Mouse (Mus musculus) embryonic facial prominence, embryonic 11.5 days (tissue): ENCODE results near the gene Glis3. TPM values are rescaled to one million over a fixed set of nuclear protein-coding genes. Genes with fewer than 3 reads are reported as not detected.
A peak's percentile ranks its signal among the peaks of the same experiment; 100 is the strongest.

ENCODE experiments used
- ATAC-seq: fragments of 200-750 bp; cut with Nextera tagmentation; replicated peaks from 2 replicates; pipeline ENCODE4 v1.8.0; 2017; ENCODE audit warnings: low read depth; ENCODE audit not compliant: insufficient number of reproducible peaks, low FRiP score, low TSS enrichment
- DNase-seq: peaks from one replicate; pipeline ENCODE4 v3.0.0-alpha.2; 2015; ENCODE audit warnings: low spot score
- H3K27ac ChIP-seq: fragments of 300-500 bp; sonication (generic); replicated peaks from 2 replicates; pipeline ENCODE4 v1.5.1; 2014; ENCODE audit warnings: mild to moderate bottlenecking, low read depth, low read length, control low read depth
- H3K27me3 ChIP-seq: fragments of 300-500 bp; sonication (generic); 2 replicates; pipeline ENCODE4 v1.6.1; 2014; ENCODE audit warnings: mild to moderate bottlenecking, low read length, moderate library complexity, mixed read lengths; ENCODE audit not compliant: control insufficient read depth, insufficient read depth
- H3K36me3 ChIP-seq: fragments of 300-500 bp; sonication (generic); replicated peaks from 2 replicates; pipeline ENCODE4 v1.6.1; 2014; ENCODE audit warnings: low read depth, mild to moderate bottlenecking, low read length, moderate library complexity, mixed read lengths; ENCODE audit not compliant: control insufficient read depth, insufficient read depth
- H3K4me1 ChIP-seq: fragments of 300-500 bp; sonication (generic); 2 replicates; pipeline ENCODE4 v1.6.1; 2014; ENCODE audit warnings: low read length, mixed read lengths; ENCODE audit not compliant: control insufficient read depth, insufficient read depth
- H3K4me2 ChIP-seq: fragments of 300-500 bp; sonication (generic); 2 replicates; pipeline ENCODE4 v1.6.1; 2014; ENCODE audit warnings: low read depth, mild to moderate bottlenecking, control low read depth, low read length, moderate library complexity
- H3K4me3 ChIP-seq: fragments of 300-500 bp; sonication (generic); 2 replicates; pipeline ENCODE4 v1.5.1; 2014; ENCODE audit warnings: low read depth, low read length, control low read depth
- H3K9ac ChIP-seq: fragments of 300-500 bp; sonication (generic); replicated peaks from 2 replicates; pipeline ENCODE4 v1.6.1; 2014; ENCODE audit warnings: mild to moderate bottlenecking, control low read depth, low read length
- H3K9me3 ChIP-seq: fragments of 300-500 bp; sonication (generic); replicated peaks from 2 replicates; pipeline ENCODE4 v1.6.1; 2016; ENCODE audit warnings: mild to moderate bottlenecking, low read length, inconsistent platforms, mixed read lengths; ENCODE audit not compliant: control insufficient read depth
- WGBS: fragments of 180-500 bp; shearing (Covaris S2); extraction: QIAGEN DNeasy Blood & Tissue Kit; methylation state at CpG from one replicate; pipeline ENCODE4 v1.1.7; 2014; 5-methylcytosine and 5-hydroxymethylcytosine counted together
- polyA plus RNA-seq: library from polyadenylated mRNA; unstranded; fragments of >200 nt; fragmentation: Nextera tagmentation; extraction: Ambion mirVana; gene quantifications from 2 replicates; pipeline ENCODE4 v1.2.1, GENCODE M21; 2014

Glis3 gene
- polyA plus RNA-seq, 1 experiment from 2014 or later: 2.0 TPM

GRCm38 (mm10) chr19:28454331-28454730 is 225.5 kb downstream of the Glis3 start:
- Histone ChIP-seq H3K27me3 (no peaks in the 10 kb centered on the region), H3K4me3 (no peak overlapping the region), H3K9ac (no peak overlapping the region), H3K36me3 (no peaks in the 10 kb centered on the region), H3K4me2 (no peak overlapping the region), H3K4me1 (no peaks in the 10 kb centered on the region), H3K9me3 (no peaks in the 10 kb centered on the region), H3K27ac (no peak overlapping the region)
- DNase-seq: no peak
- no peak for ATAC-seq
- WGBS: 90% methylated on average over 8 of the region's 8 CpGs

- no peak overlapping the region for H3K9ac ChIP-seq
- no peaks in the 10 kb centered on the region for H3K9me3 ChIP-seq
- DNase-seq (peak; percentile 43), ATAC-seq (0 out of 2 replicates have a peak, but pooled peaks have one; percentile 14)
- no peak overlapping the region for H3K4me2 ChIP-seq
- no peaks in the 10 kb centered on the region for H3K36me3 ChIP-seq
- no peaks in the 10 kb centered on the region for H3K27me3 ChIP-seq
- 44% methylated on average over 12 of the region's 12 CpGs for WGBS
- no peak overlapping the region for H3K4me3 ChIP-seq
- H3K4me1 ChIP-seq: no peaks in the 10 kb centered on the region
- H3K27ac ChIP-seq: no peak overlapping the region
Observed at GRCm38 (mm10) chr19:28452951-28453520, 226.8 kb downstream of the Glis3 start.

GRCm38 (mm10) chr19:28448811-28449210 is 231.1 kb downstream of the Glis3 start:
- Histone ChIP-seq H3K4me3 (no peak overlapping the region), H3K36me3 (no peaks in the 10 kb centered on the region), H3K9me3 (no peaks in the 10 kb centered on the region), H3K4me2 (no peak overlapping the region), H3K27ac (no peak overlapping the region), H3K9ac (no peak overlapping the region), H3K4me1 (no peaks in the 10 kb centered on the region), H3K27me3 (no peaks in the 10 kb centered on the region)
- ATAC-seq (no peak), DNase-seq (peak; percentile 38)
- 72% methylated on average over 4 of the region's 4 CpGs for WGBS

GRCm38 (mm10) chr19:28442161-28442560 is 237.7 kb downstream of the Glis3 start:
- Histone ChIP-seq H3K9ac (no peak overlapping the region), H3K9me3 (no peaks in the 10 kb centered on the region), H3K27me3 (no peaks in the 10 kb centered on the region), H3K4me2 (no peak overlapping the region), H3K4me1 (no peaks in the 10 kb centered on the region), H3K4me3 (no peak overlapping the region), H3K27ac (no peak overlapping the region), H3K36me3 (no peaks in the 10 kb centered on the region)
- ATAC-seq (no peak), DNase-seq (no peak)
- 89% methylated on average over 4 of the region's 4 CpGs for WGBS

GRCm38 (mm10) chr19:28436457-28437148 is 243.3 kb downstream of the Glis3 start:
- H3K4me2 ChIP-seq: no peak overlapping the region
- H3K4me1 ChIP-seq: no peaks in the 10 kb centered on the region
- DNase-seq (no peak), ATAC-seq (no peak)
- H3K27ac ChIP-seq: no peak overlapping the region
- H3K27me3 ChIP-seq: no peaks in the 10 kb centered on the region
- no peak overlapping the region for H3K9ac ChIP-seq
- H3K9me3 ChIP-seq: no peaks in the 10 kb centered on the region
- no peak overlapping the region for H3K4me3 ChIP-seq
- no peaks in the 10 kb centered on the region for H3K36me3 ChIP-seq
- 81% methylated on average over 12 of the region's 12 CpGs for WGBS

GRCm38 (mm10) chr19:28428220-28428816 is 251.6 kb downstream of the Glis3 start:
- Histone ChIP-seq H3K27me3 (no peaks in the 10 kb centered on the region), H3K9me3 (no peaks in the 10 kb centered on the region), H3K36me3 (no peaks in the 10 kb centered on the region), H3K9ac (no peak overlapping the region), H3K4me1 (no peaks in the 10 kb centered on the region), H3K4me2 (no peak overlapping the region), H3K4me3 (no peak overlapping the region), H3K27ac (no peak overlapping the region)
- ATAC-seq (no peak), DNase-seq (no peak)
- 75% methylated on average over 6 of the region's 6 CpGs for WGBS

- Histone ChIP-seq H3K27ac (no peak overlapping the region), H3K4me3 (no peak overlapping the region), H3K9ac (no peak overlapping the region), H3K4me2 (no peak overlapping the region), H3K9me3 (no peaks in the 10 kb centered on the region), H3K4me1 (no peaks in the 10 kb centered on the region), H3K27me3 (no peaks in the 10 kb centered on the region), H3K36me3 (no peaks in the 10 kb centered on the region)
- DNase-seq (no peak), ATAC-seq (no peak)
- 85% methylated on average over 5 of the region's 5 CpGs for WGBS
Observed at GRCm38 (mm10) chr19:28424180-28424579, 255.7 kb downstream of the Glis3 start.

- no peak for ATAC-seq
Observed at GRCm38 (mm10) chr19:28422939-28423338, 256.9 kb downstream of the Glis3 start.

More at GRCm38 (mm10) chr19:28422939-28423338, 256.9 kb downstream of the Glis3 start:
- no peak overlapping the region for H3K27ac ChIP-seq
- WGBS: 60% methylated on average over 9 of the region's 9 CpGs
- H3K9me3 ChIP-seq: no peaks in the 10 kb centered on the region
- no peak overlapping the region for H3K9ac ChIP-seq
- DNase-seq: no peak
- H3K4me1 ChIP-seq: no peaks in the 10 kb centered on the region
- H3K4me2 ChIP-seq: no peak overlapping the region
- no peaks in the 10 kb centered on the region for H3K36me3 ChIP-seq
- H3K4me3 ChIP-seq: no peak overlapping the region
- H3K27me3 ChIP-seq: no peaks in the 10 kb centered on the region
